Mouse (Mus musculus) left cerebral cortex, postnatal 36 days (tissue): ENCODE results near the gene Snx4. TPM values are rescaled to one million over a fixed set of nuclear protein-coding genes. Genes with fewer than 3 reads are reported as not detected.
A peak's percentile ranks its signal among the peaks of the same experiment; 100 is the strongest.

Experiments
- DNase-seq, 2 experiments: peaks; one replicate each; pipeline ENCODE4 v3.0.0; 2021 to 2022; ENCODE audit warnings: low spot score in 2 of 2, mixed read lengths in 1 of 2
- intact Hi-C: fragments of 180-260 bp; cut with DNase I; formaldehyde crosslinking; loops from one replicate; pipeline ENCODE4 v1.15.1; 2025
- total RNA-seq, 2 experiments: library from RNA; stranded (reverse); gene quantifications; 2 replicates each; pipeline ENCODE4 v1.2.3; 2021

Gene Snx4
- total RNA-seq, 2 experiments from 2014 or later: 37.0 to 40.0 TPM

DNA sequence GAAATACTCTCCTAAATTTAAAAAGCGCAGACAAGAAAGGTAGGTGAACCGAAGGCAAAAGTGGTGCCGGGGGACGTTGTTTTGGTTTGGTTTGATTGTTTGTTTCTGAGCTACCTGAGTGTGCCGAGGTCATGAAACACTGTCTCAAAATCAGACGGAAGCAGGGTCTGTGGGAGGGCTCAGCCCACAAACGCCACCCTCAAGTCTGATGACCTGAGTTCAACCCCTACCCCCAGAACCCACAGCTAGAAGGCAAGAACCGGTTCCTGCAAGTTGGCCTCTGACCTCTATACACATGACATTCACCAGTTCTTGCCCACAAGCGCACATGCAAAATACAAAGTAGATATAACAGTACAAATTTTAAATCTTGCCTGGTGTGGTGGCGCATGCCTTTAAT lies 86.4 kb downstream of the Snx4 start:
- intact Hi-C loops: no loop called here
- no peak for DNase-seq

DNA sequence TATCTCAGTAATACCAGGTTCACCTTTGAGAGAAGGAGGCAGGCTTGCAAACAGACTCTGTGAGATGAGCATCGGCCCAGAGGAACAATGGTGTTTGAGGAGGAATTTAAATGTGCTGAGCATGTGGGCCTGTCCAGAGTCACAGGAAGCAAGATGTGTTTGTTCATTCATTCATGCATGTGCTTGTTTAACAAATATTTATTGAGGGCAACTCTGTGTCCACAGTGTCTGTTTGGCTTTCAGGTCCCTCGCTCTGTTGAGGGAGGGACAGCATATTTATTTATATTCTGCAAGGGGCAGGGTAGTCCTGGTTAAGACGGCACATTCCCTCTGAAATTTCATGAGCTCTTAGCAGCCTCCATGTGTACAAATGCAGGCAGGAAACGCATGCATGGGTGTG lies 87.2 kb downstream of the Snx4 start:
- intact Hi-C loops: no loop called here
- DNase-seq: no peak

DNA sequence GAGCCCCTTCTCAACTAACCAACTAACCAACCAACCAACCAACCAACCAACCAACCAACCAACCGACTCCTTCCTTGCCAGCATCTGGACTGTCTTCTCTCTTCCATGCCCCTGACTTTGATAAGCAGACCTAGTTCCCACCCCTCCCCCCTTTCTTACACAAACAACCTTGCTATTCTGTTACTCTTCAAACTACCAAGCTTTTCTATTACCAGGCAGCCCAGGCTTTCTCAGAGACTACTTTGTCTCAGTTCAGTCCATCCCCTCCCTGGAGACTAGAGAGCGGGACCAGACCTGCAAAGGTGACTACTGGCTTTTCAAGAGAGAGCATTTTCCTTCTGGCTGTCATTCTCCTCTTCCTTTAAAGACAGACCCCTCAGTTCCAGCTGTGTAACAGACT lies 88.2 kb downstream of the Snx4 start:
- intact Hi-C loops: no loop called here

DNA sequence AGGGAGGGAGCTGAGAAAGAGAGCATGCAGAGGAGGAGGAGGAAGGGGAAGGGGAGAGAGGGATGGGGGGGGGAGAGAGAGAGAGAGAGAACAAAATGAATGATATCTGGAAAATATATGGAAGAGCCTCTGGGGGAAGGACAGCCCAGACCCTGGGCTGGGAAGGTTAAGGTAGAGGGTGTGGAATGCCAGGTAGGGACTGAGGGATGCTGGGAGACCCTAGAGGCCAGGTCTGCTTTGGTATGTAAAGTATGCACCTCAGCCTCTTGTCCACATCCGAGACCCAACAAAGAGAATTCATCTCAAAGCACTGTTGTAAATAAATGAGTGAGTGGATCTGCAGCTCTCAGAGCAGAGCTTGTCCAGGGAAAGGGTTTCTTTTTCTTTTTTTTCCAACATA lies 91.1 kb downstream of the Snx4 start:
- intact Hi-C loops: no loop called here
- no peak for DNase-seq

More for the DNA sequence above, 88.2 kb downstream of the Snx4 start:
- no peak for DNase-seq

DNA sequence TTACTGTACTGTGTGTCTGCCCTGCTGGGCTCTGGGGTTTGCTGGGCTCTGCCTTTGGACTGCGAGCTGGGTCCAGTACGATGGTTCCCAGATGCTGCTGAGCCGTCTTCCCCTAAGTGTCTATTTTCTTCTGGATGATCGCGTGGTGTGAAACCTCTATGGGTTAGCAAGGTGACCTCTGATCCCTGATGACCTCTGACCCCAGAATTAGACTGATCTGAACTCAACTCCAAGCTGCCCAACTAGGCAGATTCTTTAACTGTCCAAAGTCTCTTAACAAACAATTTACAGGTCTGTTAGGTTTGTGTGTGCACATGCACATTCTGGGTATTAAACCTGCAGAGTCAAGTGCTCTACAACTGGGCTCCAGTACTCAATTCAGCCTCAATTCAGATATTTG lies 91.9 kb downstream of the Snx4 start:
- DNase-seq: no peak
- intact Hi-C loops: no loop called here

DNA sequence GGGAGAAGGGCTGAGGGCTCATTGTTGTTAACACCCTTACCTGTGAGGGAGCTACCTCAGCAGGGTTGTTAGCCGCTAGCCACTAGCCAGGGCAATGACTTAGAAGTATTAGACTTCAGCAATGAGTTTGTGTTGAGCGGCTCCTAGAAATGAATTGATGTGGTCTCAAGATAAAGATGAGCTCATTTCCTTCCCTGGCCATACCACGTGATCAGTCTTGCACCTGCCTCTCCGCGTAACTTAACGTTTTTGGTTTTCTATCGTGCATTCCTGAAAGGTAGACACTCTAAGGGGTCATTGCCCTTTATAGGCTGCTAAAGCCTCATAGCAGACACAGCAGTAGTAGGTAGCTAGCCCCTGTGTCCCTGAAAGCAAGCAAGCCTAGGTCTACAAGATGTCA lies 92.4 kb downstream of the Snx4 start:
- intact Hi-C loops: no loop called here
- DNase-seq: no peak

DNA sequence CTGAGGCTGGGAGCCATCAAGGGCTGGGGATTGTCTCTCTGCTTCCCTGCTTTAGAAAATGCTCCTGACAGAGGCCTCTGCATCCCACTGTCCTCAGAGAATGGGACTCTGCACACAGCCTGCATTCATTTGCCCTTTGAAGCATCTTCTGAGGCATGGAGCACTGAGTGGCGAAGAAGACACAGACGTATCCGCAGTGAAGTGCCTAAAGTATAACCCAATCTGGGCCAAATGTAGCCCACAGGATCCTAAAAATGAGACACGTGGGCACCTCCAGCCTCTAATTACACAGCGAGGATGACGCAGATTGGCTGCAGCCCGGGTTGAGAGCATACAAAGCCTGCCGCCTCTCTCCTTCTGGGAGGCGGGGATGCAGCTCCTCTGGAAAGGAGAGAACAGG lies 93.1 kb downstream of the Snx4 start:
- peak; percentile 70 to 86 for DNase-seq
- intact Hi-C loops: loop anchor here (2.0 kb wide), 1 partner anchor 36 kb away; the partner anchor contains the start of gene Zfp148

DNA sequence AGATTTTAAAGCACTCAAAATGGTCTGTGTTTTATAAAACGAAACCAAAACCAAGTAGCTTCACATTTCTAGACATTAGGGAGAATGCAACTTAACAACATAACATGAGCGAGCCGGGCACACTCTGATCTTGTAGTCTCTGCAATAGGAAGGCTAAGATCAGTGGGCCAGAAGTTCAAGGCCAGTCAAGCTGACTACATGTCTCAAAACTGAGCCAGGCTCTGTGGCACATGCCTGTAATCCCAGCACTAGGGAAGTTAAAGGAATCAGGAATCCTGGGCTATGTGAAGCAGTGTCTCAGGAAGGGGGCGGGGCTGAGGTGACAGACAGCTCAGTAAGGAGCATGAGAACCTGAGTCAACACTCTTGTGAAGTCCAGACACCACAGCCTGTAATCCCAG lies 93.6 kb downstream of the Snx4 start:
- intact Hi-C loops: loop anchor here (2.0 kb wide), 1 partner anchor 36 kb away; the partner anchor contains the start of gene Zfp148
- peak; percentile 25 to 30 for DNase-seq

DNA sequence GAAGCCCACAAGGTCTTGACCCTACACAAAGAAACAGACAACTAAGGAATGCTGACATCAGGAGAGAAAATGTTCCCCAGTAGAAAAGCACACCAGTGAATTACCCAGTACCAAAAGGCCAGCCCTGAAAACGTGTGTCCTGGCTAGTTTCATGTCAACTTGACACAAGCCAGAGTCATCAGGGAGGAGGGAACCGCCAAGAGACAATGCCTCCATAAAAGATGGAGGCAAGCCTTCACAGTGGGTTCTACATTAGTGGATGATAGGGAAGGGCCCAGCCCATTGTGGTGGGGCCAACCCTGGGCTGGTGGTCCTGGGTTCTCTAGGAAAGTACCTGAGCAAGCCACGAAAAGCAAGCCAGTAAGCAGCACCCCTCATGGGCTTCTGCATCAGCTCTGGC lies 95.1 kb downstream of the Snx4 start:
- intact Hi-C loops: no loop called here
- no peak for DNase-seq

DNA sequence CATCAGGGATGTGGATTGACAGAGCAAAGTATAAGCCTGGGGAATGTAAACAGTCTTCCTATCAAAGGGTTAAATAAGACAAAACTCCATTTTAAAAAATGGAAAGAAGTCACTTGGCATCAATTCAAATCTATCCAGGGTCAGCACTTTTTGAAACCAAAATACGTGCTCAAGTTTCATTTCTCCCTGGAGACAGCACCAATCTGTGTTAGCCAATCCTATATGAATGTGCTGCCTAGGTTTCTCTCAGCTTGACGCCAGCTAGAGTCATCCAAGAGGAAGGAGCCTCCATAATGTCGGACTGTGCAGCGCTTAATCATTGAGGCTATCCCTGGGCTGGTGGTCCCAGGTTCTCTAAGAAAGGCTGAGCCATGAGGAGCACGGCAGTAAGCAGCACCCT lies 95.9 kb downstream of the Snx4 start:
- intact Hi-C loops: no loop called here
- DNase-seq: no peak

Other genes starting within 250 kb of the Snx4 start
- gene Iqcg, start 195.2 kb upstream of the Snx4 start, total RNA-seq: 1 to 10 TPM; 5.4 to 5.8 TPM
- 100 to 1,000 TPM; 266 to 277 TPM for gene Rpl35a, start 195.0 kb upstream of the Snx4 start, total RNA-seq
- gene Lmln, start 188.9 kb upstream of the Snx4 start, total RNA-seq: 10 to 100 TPM; 10.3 to 11.9 TPM
- gene Osbpl11, start 66.4 kb upstream of the Snx4 start, total RNA-seq: 10 to 100 TPM; 15.0 to 16.4 TPM
- 100 to 1,000 TPM; 159 TPM for gene Zfp148, start 129.4 kb downstream of the Snx4 start, total RNA-seq